Mouse (Mus musculus): ENCODE results near the gene Hoxb8.
A peak's percentile ranks its signal among the peaks of the same experiment; 100 is the strongest.

Gene Hoxb8

DNA sequence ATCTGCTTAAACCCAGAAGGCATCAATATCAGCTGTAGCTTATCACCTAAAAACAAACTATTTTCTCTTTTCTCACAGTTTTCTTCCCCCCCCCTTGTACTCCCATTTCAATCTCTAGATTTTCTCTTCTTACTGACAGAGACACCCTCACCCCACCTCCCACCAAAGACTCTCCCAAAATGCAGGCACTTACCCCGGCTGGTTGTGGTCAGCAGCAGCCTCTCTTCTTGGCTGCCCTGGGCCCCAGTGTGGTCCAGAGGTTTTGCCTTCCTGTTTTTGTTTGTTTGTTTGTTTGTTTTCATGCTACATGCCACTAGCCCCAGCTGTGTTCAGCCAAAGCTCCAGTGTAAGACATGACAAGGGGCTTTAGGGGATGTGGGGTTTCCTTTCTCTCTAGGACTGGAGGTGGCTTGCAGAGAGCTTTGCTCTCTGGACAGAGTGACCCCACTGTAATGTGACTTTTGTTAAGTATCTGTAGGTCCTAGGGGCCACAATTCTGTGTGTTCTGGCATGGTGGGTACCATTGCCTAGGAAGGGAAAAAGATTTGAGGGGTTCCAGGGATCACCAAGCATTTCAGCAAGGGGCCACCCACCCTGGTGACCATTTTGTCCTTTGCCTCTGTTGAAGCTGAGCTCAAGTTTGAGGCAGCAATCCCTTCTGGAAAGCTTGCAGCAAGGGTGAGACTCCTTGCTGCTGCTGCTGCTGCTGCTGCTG, 13.5 kb upstream of the Hoxb8 start:
- no peak for DNase-seq

DNA sequence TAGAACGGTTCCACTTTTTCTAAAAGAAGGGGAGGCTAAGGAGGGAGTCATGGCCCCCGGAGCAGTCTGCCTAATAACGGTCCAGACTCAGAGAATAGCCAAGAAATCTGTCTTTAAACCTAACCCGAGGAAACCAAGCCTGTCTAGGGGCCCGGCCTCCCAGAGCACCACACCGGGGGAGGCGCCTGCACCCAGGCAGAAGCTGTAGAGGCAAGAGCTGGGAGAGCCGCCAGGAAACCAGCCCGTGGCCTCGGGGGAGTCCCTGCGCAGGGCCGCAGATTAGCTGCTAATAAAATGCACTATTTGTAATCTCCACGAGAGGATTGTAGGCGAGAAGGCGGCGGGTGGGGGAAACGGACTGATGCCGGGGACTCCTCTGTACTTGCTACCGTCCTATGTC, 11.8 kb upstream of the Hoxb8 start:
- peak; percentile 82 for DNase-seq

DNA sequence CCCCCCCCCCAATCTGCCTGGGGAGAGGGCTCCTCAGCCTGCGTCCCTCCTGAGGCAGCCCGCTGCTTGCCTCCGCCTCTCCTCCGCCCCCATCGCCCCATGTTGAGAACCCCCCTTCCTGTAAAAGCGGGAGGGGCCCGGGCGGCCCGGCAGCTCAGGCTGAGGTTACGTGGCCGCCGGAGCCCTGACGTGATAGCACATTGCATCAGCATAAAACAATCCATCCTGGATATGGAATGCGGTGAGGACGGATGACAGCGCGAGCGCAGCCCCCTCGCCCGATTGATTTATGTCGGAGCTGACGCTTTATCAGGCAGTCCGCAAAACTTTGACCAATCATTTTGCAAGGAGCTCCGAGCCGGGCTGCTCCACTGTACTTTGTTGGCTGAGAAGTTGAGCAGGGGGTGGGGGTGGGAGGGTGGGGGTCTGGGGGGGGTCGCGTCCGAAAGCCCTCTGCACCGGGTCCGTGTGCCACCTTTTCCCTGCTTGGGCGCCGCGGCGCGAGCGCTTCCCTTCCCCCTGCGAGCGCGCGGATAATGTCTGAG, 10.6 kb upstream of the Hoxb8 start, which contains the start of gene Hoxb9:
Gene Hoxb9 (plus strand): TSS at position 462 of the 545 bp plus-strand sequence.
- peak; percentile 75 for DNase-seq

DNA sequence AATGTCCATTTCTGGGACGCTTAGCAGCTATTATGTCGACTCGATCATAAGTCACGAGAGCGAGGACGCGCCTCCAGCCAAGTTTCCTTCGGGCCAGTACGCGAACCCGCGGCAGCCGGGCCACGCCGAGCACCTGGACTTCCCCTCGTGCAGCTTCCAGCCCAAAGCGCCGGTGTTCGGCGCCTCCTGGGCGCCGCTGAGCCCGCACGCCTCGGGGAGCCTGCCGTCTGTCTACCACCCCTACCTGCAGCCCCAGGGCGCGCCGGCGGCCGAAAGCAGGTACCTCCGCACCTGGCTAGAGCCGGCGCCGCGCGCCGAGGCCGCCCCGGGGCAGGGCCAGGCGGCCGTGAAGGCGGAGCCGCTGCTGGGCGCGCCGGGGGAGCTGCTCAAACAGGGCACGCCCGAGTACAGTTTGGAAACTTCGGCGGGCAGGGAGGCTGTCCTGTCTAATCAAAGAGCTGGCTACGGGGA, 10.1 kb upstream of the Hoxb8 start:
- DNase-seq = peak; percentile 81

DNA sequence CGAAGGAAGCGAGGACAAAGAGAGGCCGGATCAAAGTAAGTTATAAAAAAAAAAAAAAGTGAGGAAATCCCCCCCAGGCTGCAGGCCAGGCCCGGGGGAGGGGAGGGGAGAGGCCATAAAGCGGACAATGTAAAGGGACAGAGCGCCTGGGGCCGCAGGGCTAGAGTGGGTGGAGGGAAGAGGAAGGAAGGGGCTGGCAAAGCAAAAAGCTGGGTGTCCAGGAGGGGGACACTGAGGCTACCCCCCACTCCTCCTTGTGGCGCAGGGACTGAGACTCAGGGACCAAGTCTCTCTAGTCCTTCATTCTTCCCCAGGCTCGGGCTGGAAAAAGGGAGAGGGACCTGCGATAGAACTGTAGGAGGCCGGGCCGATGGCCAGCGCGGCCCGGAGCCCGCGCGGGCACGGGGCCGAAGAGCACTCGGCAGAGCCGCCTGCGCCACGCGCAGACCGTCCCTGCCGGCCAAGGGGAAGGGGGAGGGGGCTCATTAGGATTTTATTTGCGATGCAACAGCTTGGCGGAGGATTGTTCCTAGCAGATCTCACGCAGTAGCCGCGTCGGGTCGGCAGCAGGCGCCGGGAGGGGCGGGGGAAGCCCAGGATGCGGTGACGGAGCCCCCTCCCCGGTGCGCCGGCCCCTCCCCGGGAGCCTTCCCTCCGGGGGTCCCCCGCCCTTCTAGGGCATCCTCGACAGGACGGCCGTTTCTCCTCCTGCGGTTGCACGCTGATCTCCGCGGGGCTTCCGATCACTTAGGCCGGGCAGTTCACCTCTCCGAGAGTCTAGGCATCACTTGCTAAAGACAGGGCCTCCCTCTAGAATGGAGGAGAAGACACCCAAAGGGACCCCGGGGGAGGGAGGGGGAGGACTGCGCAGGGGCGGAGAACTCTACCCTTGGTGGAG, 9.4 kb upstream of the Hoxb8 start:
- DNase-seq = no peak

DNA sequence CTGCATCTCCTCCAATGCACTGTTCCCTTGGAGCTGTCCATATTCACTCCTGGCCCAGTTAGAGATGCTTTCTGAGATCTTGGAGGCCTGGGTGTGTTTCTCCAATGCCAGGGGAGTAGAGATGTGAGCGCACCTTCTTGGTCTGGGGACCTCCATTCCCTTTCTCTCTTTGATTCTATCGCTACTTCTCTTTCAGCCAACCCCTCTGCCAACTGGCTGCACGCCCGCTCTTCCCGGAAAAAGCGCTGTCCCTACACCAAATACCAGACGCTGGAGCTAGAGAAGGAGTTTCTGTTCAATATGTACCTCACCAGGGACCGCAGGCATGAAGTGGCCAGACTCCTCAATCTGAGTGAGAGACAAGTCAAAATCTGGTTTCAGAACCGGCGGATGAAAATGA, 7.3 kb upstream of the Hoxb8 start:
- no peak for DNase-seq

DNA sequence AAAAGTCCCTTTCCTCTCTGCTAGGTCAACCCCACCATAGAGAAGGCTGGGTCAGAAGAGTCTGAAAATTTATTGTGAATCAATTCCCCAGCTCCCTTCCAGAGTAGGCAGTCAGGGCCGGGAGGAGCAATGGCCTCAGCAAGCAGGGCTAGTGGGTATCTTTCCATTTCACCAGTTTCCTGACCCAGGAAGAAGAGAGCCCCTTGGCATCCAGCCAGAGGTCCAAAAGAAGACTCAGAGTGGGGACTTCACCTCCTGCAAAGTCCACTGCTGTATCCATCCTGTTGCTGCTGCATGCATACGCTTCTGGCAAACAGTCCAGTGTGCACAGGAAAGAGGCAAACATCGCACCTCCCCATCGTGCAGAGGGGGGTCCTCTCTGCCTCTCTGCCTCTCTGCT, 5.8 kb upstream of the Hoxb8 start:
- DNase-seq = no peak

DNA sequence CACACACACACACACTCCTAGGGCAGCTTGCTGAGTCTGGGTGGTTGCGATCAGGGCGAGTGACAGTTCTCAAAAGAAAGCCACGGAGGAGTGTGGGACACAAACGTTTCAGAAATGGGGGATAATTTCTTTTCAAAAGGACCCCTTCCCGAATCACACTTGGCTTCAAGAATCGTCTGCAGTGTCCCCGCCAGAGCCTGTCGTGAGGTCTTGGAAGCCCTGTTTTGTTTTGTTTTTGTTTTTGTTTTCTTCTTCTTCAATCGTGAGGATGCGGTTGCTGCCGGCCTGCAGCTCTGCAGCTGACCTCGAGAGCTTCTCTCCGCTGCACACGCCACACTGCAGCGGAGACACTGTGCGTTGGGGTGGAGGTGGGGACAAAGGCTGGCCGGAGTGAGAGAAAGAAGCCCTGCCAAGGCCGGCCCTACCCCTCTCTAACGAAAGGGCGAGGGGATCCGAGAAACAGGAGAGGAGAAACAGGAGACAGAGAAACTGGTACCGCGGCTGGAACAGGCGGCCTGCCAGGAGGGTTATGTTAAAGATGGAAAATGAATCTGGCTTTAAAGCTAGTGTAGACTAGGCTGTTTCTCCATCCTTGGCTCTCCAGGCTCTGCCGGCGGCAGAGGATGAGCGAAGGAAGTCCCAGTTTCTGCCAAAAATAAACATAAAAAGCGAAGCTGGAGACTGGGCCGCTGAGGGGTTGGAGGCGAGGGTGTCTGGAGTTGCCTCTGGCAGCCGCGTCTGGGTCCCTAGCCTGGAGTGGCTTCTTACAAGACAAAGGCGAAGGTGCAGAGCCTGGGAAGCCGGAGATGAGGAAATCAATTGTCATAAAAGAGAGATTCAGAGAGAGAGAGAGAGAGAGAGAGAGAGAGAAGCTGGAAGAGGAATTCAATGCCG, 4.3 kb upstream of the Hoxb8 start:
- DNase-seq = no peak

DNA sequence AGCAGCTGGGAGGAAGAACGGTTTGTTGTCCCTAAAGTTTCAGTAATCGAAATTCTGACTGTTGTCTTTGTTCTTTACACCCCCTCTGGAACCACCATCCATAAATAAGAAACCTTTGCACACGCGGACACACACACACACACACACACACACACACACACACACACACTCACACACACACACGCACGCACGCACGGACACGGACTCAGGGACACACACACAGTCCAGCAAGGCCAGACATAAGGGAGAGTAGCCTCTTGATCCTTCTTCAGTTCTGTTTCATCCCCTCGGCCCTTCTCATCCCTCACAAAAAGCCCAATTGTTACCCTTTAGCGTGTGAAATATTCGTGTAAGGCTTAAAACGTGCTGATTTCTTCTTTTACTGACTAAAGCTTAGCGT, 3.4 kb upstream of the Hoxb8 start:
- no peak for DNase-seq

DNA sequence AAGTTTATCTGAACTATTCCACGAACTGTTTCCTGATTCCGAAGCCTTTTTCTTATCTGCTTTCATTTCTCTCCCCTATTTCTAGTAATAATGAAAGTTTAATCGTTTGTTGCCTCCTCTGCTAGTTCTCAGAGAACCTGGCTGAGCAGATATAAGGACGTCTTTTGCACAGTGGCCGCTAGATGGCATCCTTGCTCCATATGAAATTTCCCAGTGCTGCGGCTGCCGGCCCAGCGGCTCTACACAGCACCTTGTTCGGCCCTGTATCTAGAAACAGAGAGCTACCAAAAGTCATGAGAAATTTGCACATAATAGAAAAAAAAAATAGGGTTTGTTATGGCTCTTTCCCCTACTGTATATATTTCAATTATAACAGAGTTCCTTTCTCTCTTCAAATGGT, 2.9 kb upstream of the Hoxb8 start:
- peak; percentile 90 for DNase-seq

DNA sequence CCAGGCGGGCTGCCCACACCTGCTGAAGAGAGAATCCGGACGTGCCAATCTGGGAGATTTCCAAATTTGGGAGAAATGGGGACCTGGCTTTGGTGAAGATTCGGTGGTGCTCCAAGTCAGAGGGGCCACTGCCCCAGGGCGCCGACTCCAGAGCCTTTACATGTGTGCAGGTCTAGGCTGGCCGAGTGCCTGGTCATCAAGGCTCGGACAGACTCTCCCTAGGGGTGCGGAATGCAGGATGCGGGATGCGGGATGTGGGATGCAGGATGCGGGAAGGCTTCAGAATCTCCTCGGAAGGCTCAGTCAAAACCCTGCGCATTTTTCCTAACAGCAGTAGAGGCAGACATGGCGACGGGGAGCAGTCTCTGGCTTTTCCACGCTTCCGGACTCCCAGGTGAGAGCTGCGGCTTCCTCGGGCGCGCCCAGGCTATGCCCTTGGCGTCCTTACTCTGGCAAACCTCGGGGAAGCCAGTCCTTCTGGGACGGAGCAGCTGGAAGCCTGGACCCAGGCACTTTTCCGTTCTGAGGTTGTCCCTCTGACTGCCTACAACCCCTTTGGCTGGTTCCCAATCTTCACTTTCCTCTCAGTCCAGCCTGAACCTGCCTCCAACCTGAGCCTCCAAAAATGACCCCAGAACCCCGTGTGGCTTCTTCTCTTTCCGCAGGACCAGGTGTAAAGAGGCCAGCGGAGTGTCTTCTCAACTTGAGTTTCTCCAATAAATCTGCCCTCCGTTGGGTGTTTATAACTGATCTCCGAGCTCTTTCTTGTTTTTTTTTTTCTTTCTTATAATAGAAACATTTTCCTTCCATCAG, 2.1 kb upstream of the Hoxb8 start:
- DNase-seq = peak; percentile 64

DNA sequence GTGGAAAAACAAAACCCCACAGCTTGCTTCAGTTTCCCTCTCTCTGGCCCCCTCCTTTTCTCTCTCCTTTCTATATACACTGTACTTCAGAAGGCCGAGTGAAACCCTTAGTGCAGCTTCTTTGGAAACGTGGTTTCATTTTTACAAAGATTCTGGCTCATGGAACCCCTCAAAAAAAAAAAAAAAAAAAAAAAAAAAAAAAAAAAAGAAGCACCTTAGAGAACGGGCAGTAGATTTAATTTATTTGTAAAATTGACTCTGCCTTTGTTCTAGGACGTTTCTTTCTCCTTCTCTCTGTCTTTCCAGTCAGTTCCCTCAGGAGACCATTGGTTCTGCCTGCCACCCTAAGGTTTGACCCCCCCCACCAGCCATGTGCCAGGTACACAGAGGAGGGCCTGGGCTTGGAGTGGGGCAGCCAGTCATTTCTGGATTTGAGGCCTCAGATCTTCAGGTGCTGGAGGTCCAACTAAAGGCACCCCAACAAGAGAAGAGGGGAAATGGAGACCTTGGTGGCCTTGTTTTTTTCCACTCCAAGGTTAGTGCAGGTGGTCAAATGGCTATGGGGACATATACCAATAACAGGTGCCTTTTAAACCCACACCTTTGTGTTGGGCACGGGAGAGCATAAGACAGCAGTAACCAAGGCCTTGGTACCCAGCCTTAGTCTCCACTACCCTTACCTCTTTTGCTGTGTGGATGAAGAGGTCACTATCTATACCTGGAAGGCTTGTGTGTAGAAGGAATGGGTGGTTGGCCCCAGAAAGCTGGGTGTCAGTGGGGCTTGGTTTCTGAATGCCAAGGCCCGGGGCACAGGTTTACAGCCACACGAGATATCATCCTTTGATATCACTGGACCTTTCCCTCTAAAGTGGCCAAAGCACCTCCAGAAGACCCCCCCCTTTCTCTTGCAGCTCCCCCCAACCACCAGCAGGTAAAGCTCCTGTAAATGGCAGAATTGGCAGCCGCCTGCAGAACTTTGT, 1.0 kb upstream of the Hoxb8 start:
- DNase-seq = peak; percentile 70

DNA sequence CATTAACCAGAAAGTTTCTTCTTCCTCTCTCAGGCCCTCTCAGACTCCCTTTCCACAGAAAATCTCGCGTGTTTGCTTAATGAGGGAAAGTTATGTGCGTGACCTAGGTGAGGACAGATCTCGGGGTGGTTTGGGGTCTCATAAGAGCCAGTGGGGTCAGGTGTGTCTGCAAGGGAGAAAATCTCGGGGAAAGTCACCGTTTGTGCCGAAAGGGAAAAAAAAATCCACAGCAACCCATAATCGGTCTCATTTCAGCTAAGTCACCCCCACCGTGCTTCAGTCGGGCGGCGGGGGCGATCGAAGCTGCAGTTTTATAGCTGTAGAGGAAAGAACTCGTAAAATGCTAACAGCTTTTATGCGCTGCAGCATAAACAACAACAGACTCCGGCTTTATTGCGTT, 309 bp upstream of the Hoxb8 start:
- no peak for DNase-seq

DNA sequence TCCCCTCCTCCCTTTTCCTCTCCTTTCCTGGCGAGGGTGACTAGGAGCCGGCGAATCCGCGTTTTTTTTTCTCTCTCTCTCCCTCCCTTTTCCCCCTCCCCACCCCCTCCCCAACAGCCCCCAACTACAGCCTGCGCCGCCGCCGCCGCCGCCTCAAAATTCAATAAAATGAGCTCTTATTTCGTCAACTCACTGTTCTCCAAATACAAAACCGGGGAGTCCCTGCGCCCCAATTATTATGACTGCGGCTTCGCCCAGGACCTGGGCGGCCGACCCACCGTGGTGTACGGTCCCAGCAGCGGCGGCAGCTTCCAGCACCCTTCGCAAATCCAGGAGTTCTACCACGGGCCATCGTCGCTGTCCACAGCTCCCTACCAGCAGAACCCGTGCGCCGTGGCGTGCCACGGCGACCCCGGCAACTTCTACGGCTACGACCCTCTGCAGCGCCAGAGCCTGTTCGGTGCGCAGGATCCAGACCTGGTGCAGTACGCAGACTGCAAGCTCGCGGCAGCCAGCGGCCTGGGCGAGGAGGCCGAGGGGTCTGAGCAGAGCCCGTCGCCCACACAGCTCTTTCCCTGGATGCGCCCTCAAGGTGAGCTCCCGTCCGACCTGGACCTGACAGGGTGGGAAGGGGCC, 1.2 kb downstream of the Hoxb8 start:
- DNase-seq = no peak

DNA sequence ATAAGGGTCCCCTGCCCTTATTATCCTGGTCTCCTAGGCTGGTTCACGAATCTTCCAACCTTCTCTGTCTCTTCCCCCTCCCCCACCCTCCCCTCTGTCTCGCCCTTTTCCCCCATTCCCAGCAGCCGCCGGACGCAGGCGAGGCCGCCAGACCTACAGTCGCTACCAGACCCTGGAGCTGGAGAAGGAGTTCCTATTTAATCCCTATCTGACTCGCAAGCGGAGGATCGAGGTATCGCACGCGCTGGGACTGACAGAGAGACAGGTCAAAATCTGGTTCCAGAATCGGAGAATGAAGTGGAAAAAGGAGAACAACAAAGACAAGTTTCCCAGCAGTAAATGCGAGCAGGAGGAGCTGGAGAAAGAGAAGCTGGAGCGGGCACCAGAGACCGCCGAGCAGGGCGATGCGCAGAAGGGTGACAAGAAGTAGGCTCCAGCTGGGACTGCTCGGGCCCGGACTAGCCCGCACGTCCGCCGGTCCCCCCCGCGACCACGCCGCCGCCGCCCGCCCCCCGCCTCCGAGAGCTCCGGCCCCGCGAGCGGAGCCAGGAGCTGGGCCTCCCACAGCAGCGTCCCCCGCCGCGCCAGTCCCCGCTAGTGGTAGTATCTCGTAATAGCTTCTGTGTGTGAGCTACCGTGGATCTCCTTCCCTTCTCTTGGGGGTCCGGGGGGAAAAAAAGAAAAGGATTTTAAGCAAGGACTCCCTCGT, 2.5 kb downstream of the Hoxb8 start:
- DNase-seq = no peak

DNA sequence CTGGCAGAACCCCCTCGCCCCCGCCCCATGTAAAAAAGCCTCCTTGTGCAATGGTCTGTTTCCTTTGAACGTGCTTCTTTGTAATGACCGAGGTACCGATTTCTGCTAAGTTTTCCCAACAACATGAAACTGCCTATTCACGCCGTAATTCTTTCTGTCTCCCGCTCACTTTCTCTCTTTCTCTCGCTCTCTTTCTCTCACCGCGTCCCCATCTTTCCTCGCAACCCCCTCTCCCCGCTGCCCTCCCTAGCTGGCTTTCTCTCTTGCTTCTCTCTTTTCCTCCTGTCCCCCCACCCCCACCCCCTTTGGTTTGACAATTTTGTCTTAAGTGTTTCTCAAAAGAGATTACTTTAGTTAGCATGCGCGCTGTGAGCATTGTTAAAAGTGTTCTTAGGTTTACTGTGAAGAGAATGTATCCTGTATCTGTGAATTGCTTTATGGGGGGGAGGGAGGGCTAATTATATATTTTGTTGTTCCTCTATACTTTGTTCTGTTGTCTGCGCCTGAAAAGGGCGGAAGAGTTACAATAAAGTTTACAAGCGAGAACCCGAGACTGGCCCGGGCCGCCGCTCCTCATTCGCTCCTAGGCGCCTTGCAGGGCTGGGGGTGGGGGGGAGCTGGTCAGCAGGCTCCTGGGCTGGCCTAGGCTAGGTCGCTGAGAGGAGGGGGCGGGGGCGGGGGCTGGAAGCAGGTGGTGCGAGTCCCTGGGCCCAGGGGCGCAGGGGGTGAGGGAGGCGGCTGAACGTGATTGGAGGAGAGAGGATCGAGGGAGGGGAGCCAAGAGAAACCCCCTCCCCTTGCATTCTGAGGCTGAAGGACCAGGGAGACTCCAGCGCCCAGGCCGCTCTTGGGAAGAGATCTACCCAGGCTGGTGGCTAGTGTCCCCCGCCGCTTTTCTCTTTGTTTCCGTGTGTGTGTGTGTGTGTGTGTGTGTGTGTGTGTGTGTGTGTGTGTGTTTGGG, 3.3 kb downstream of the Hoxb8 start:
- DNase-seq = peak; percentile 78

DNA sequence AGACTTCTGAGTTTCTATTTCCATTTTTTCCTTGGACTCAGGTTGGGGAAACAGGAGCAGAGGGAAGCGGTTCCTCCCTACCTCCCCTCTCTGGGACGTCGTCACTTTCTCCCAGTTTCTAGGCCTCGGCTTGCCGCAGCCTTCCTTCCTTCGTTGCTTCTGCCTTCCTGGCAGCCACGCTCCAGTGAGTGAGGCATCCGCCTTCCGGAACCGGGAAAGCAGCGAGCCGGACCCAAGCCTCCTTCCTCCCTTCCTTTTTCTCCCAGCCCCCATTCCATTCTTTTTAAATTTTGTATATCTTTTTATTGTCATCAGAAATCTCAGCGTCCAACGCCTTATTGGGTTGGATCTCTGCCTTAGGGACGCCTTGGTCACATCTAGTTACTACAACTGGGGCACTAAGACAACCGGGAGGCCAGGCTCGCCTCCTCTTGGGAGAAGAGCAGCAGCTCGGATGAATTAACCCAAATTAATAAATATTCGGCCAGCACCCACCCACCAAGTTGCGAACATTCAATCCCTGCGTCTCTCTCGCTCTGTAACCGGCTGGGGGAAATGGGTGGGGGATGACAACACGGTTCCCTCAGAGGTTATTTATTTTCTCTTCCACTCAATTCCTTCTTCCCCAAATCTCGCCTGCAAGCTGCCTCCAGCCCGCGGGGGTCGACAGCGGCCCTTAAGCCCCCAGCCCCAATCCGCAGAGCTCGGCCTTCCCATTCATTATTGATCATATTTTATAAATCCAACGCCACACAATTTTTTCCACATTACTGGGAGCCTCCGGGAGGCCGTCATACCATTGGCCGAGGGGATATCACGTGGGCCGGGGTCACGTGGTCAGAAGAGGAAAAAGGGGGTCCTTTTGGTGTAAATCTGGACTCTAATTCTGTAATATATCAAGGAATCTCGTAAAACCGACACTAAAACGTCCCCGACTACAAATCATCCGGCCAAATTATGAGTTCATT, 4.3 kb downstream of the Hoxb8 start, which contains the start of gene Hoxb7:
Gene Hoxb7 (plus strand): TSS at position 853 of the 968 bp plus-strand sequence.
- peak; percentile 82 for DNase-seq

Data from kidney, adult 11 months (tissue).